Mouse (Mus musculus) heart, embryonic 11.5 days (tissue): ENCODE results near the gene Hsd11b2. TPM values are rescaled to one million over a fixed set of nuclear protein-coding genes. Genes with fewer than 3 reads are reported as not detected.

Experiments
- ATAC-seq: fragments of 200-750 bp; cut with Nextera tagmentation; replicated peaks from 2 replicates; pipeline ENCODE4 v1.8.0; 2017; ENCODE audit warnings: moderate library complexity; ENCODE audit not compliant: insufficient number of reproducible peaks, low FRiP score, low TSS enrichment
- H3K27ac ChIP-seq: fragments of 300-500 bp; sonication (generic); 2 replicates; pipeline ENCODE4 v1.5.1; 2014; ENCODE audit warnings: mild to moderate bottlenecking, low read depth, low read length
- H3K27me3 ChIP-seq: fragments of 300-500 bp; sonication (generic); 2 replicates; pipeline ENCODE4 v1.6.1; 2014; ENCODE audit warnings: mild to moderate bottlenecking, low read length, mixed read lengths; ENCODE audit not compliant: control insufficient read depth, insufficient read depth
- H3K36me3 ChIP-seq: fragments of 300-500 bp; sonication (generic); 2 replicates; pipeline ENCODE4 v1.6.1; 2014; ENCODE audit warnings: mild to moderate bottlenecking, low read length, moderate library complexity, mixed read lengths; ENCODE audit not compliant: control insufficient read depth, insufficient read depth
- H3K4me1 ChIP-seq: fragments of 300-500 bp; sonication (generic); 2 replicates; pipeline ENCODE4 v1.6.1; 2014; ENCODE audit warnings: low read length; ENCODE audit not compliant: control insufficient read depth, insufficient read depth
- H3K4me2 ChIP-seq: fragments of 300-500 bp; sonication (generic); 2 replicates; pipeline ENCODE4 v1.6.1; 2014; ENCODE audit warnings: mild to moderate bottlenecking, moderate library complexity
- H3K4me3 ChIP-seq: fragments of 300-500 bp; sonication (generic); 2 replicates; pipeline ENCODE4 v1.5.1; 2014; ENCODE audit warnings: low read depth, low read length
- H3K9ac ChIP-seq: fragments of 300-500 bp; sonication (generic); 2 replicates; pipeline ENCODE4 v1.6.1; 2014; ENCODE audit warnings: mild to moderate bottlenecking, low read depth, low read length, moderate library complexity
- H3K9me3 ChIP-seq: fragments of 300-500 bp; sonication (generic); replicated peaks from 2 replicates; pipeline ENCODE4 v1.6.1; 2016; ENCODE audit warnings: low read length; ENCODE audit not compliant: control insufficient read depth
- WGBS: fragments of 180-500 bp; shearing (Covaris S2); extraction: QIAGEN DNeasy Blood & Tissue Kit; methylation state at CpG from one replicate; pipeline ENCODE4 v1.1.7; 2014; ENCODE audit not compliant: insufficient replicate concordance; 5-methylcytosine and 5-hydroxymethylcytosine counted together
- polyA plus RNA-seq: library from polyadenylated mRNA; unstranded; fragments of >200 nt; fragmentation: Nextera tagmentation; extraction: Ambion mirVana; gene quantifications from 2 replicates; pipeline ENCODE4 v1.2.1, GENCODE M21; 2014

The Hsd11b2 gene
- polyA plus RNA-seq, 1 experiment from 2014 or later = 8.2 TPM

DNA sequence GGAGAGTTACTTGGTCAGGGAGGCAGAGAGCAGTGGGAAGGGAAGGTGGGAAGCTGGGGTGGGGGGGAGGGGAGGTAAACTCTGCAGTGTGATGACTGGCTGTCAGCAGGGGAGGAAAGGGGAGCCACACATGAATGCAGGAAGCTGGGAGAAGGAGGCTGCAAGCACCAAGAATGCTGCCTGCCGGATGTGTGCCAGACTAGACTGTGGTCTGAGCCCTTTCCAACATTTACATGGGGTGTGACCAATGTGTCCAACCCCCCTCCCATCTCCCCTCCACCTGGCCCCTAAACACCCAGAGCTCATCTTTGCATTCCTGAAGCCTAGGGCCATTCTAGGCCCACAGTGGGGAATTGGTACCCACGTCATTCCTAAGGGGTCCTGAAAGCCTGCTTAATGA, 37.5 kb upstream of the Hsd11b2 start:
- H3K4me3 ChIP-seq = no peak overlapping the region
- no peaks in the 10 kb centered on the region; the same call in 1 of the 2 replicates for H3K36me3 ChIP-seq
- ATAC-seq = no peak
- WGBS = 13% methylated on average over 2 of the region's 2 CpGs
- no peaks in the 10 kb centered on the region for H3K9me3 ChIP-seq
- no peak overlapping the region for H3K9ac ChIP-seq
- peaks cover 19% of the 10 kb centered on the region for H3K4me1 ChIP-seq
- peak overlapping the region; percentile 57 for H3K27ac ChIP-seq
- H3K4me2 ChIP-seq = no peak overlapping the region
- H3K27me3 ChIP-seq = no peaks in the 10 kb centered on the region

DNA sequence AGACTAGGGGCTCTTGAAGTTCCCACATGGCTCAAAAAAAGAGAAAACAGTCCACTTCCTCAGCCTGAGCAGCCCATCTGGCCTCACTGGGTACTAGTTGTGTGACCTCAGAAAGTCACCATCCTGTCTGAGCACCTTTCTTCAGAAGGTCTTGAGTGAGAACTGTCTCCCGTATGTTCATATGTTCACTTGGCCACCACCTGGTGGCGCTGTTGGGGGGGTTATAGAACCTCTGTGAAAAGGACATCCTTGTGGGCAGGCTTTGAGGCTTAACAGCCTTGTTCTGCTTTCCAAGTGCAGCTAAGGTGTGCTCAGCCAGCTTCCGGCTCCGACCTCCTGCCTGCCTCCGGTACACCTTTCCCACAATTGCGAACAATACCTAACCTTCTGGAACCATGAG, 37.1 kb upstream of the Hsd11b2 start:
- no peak overlapping the region for H3K4me2 ChIP-seq
- H3K4me1 ChIP-seq = peaks cover 19% of the 10 kb centered on the region
- H3K27me3 ChIP-seq = no peaks in the 10 kb centered on the region
- 72% methylated on average over 6 of the region's 6 CpGs for WGBS
- H3K4me3 ChIP-seq = no peak overlapping the region
- no peak for ATAC-seq
- H3K9ac ChIP-seq = no peak overlapping the region
- no peaks in the 10 kb centered on the region for H3K9me3 ChIP-seq
- peak overlapping the region; percentile 57 for H3K27ac ChIP-seq
- H3K36me3 ChIP-seq = no peaks in the 10 kb centered on the region; the same call in 1 of the 2 replicates

DNA sequence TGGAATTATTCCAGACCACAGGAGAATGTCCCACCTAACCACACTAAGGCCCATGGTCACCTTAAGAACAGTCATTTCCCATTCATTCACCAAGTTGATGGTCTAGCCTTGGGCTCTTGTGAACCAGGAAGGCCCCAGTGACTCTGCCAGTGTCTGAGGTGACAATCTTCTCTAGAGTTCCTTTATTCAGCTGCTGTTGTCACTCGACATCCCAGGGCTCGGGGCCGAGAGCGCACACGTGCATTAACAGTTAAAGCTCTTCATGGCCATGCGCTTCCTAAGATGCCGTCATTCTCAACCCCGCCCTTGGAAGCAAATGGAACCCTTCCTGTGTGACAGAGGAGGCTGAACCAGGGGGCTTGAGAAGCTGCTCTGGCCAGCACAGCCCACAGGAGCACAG, 36.4 kb upstream of the Hsd11b2 start:
- ATAC-seq = no peak
- no peaks in the 10 kb centered on the region for H3K27me3 ChIP-seq
- H3K4me3 ChIP-seq = no peak overlapping the region
- no peak overlapping the region for H3K27ac ChIP-seq
- H3K4me2 ChIP-seq = no peak overlapping the region
- WGBS = 75% methylated on average over 8 of the region's 8 CpGs
- no peaks in the 10 kb centered on the region for H3K9me3 ChIP-seq
- no peaks in the 10 kb centered on the region; the same call in 1 of the 2 replicates for H3K36me3 ChIP-seq
- H3K9ac ChIP-seq = no peak overlapping the region
- peaks cover 14% of the 10 kb centered on the region for H3K4me1 ChIP-seq

DNA sequence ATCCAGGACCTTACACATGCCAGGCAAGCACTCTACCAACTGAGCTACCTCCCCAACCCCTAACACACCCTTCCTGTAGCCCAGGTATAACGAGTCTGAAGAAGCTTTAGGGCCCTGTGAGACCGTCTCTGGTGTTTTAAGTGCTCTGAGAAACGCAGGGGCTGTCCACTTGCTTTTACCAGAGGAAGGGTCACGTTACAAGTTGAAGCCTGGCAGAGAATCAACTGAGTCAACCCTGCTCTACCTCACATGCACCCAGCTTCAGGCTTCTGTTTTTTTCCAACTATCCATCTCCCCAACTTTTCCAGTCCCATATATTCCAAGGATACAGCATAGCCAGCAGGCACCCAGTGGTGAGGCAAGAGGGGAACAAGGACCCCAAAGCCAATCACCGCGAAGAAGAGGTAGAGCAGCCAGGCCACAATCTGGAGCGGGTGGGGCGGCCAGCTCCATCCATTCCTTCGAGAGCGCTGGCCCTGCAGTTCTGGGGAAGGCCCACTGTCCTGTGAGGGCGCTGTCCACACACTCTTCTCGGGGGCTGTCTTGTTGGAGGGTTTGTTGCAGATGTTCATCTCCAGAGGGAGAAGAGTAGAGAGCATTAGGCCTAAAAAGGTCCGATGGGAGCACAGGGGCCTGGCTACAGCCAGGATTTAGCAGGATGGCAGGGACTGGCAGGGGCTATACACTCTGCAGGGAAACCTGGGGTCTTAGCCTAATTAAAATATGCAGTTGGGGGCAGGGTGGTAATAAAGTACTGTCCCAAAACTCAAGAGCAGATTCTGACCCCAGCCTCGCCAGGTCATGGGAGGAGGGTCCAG, 35.1 kb upstream of the Hsd11b2 start:
- H3K4me1 ChIP-seq = peaks cover 6% of the 10 kb centered on the region
- no peaks in the 10 kb centered on the region for H3K27me3 ChIP-seq
- H3K36me3 ChIP-seq = no peaks in the 10 kb centered on the region; the same call in 1 of the 2 replicates
- no peak overlapping the region for H3K9ac ChIP-seq
- H3K9me3 ChIP-seq = no peaks in the 10 kb centered on the region
- no peak for ATAC-seq
- H3K4me3 ChIP-seq = no peak overlapping the region
- WGBS = 30% methylated on average over 14 of the region's 14 CpGs
- no peak overlapping the region for H3K4me2 ChIP-seq
- H3K27ac ChIP-seq = no peak overlapping the region

DNA sequence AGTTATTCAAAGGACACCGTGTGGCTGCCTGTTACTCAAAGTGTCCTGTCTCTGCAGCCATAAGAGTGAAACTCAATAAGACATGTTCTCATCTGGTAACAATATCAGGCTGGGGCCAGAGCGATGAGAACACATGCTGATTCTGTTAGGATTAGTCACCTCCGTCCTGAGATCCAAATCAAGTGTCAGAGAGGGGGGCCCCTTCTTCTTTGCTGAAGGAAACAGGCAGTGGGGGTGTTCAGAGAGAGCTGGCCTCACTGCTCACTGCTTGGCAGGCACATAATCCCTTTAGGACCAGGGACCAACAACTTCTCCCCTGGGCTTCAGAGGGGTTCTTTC, 34.6 kb upstream of the Hsd11b2 start:
- H3K9ac ChIP-seq = no peak overlapping the region
- no peak overlapping the region for H3K27ac ChIP-seq
- H3K36me3 ChIP-seq = no peaks in the 10 kb centered on the region; the same call in 1 of the 2 replicates
- H3K4me2 ChIP-seq = no peak overlapping the region
- no peaks in the 10 kb centered on the region for H3K27me3 ChIP-seq
- no peaks in the 10 kb centered on the region for H3K9me3 ChIP-seq
- no peak for ATAC-seq
- WGBS = 52% methylated on average over 3 of the region's 3 CpGs
- peaks cover 6% of the 10 kb centered on the region for H3K4me1 ChIP-seq
- no peak overlapping the region for H3K4me3 ChIP-seq

DNA sequence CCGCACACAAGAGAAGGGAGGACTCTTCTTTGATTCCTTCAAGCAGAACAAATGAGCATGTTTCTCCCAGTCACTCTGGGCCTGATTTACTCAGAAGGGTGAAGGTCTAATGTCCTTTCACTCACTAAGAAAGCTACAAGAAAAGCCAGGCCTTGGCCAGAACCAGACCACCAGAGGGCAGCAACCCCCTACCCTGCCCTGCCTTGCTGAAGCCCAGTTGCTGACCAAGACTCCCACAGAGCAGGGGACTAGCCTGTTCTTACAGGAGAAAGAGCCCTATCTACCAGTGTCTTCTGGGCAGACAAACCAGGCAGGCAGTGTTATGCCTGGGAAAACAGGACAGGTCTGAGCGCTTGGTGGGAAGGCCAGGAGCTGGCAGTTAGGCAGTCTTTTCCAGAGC, 34.2 kb upstream of the Hsd11b2 start:
- Histone ChIP-seq H3K27me3 (no peaks in the 10 kb centered on the region), H3K4me3 (no peak overlapping the region), H3K4me2 (no peak overlapping the region), H3K4me1 (peaks cover 6% of the 10 kb centered on the region), H3K27ac (no peak overlapping the region), H3K36me3 (no peaks in the 10 kb centered on the region; the same call in 1 of the 2 replicates), H3K9me3 (no peaks in the 10 kb centered on the region), H3K9ac (no peak overlapping the region)
- WGBS = 26% methylated on average over 2 of the region's 2 CpGs
- ATAC-seq = 0 out of 2 replicates have a peak, but pooled peaks have one; percentile 33

DNA sequence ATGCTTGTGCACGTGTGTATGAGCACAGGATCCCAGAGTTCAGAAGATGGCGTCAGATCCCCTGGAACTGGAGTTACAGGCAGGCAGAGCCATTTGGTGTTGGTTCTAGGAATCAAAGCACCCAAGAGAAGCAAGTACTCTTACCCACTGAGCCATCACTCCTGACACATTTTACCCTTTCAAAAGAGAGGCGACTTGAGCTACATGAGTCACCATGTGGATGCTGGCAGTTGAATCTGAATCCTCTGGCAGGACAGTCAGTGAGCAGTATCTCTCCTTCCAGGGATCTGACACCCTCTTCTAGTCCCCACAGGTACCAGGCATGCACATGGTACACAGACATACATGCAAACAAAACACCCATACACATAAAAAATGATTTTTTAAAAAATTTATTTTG, 30.5 kb upstream of the Hsd11b2 start:
- no peak overlapping the region for H3K9ac ChIP-seq

DNA sequence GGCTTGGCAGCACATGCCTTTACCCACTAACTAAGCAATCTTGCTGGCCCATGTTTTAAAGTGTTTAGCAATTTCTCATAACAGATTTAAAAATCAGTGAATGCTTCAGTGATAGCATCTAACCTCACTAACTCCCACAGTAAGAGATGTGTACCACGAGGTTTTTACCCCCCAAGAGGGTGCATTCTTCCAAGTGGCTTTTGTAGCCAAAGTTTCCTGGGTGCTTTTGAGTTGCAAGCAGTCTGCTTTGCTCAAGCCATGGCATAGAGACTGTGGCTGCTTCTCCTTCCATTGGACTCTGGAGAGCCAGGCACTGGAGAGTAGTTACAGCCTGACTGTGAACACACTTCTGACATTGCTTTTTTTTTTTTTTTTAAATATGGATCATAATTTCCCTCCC, 29.3 kb upstream of the Hsd11b2 start:
- Histone ChIP-seq H3K9ac (no peak overlapping the region), H3K4me1 (no peaks in the 10 kb centered on the region), H3K36me3 (no peaks in the 10 kb centered on the region; the same call in 1 of the 2 replicates), H3K27ac (no peak overlapping the region), H3K9me3 (no peaks in the 10 kb centered on the region), H3K4me3 (no peak overlapping the region), H3K27me3 (no peaks in the 10 kb centered on the region), H3K4me2 (no peak overlapping the region)
- no peak for ATAC-seq
- WGBS = 41% methylated on average over 1 of the region's 1 CpGs

More for the DNA sequence above, 30.5 kb upstream of the Hsd11b2 start:
- Histone ChIP-seq H3K27me3 (no peaks in the 10 kb centered on the region), H3K9me3 (no peaks in the 10 kb centered on the region), H3K27ac (no peak overlapping the region), H3K4me1 (no peaks in the 10 kb centered on the region; the same call in 1 of the 2 replicates), H3K4me2 (no peak overlapping the region), H3K4me3 (no peak overlapping the region), H3K36me3 (no peaks in the 10 kb centered on the region; the same call in 1 of the 2 replicates)
- no peak for ATAC-seq
- WGBS = 54% methylated on average over 3 of the region's 3 CpGs

DNA sequence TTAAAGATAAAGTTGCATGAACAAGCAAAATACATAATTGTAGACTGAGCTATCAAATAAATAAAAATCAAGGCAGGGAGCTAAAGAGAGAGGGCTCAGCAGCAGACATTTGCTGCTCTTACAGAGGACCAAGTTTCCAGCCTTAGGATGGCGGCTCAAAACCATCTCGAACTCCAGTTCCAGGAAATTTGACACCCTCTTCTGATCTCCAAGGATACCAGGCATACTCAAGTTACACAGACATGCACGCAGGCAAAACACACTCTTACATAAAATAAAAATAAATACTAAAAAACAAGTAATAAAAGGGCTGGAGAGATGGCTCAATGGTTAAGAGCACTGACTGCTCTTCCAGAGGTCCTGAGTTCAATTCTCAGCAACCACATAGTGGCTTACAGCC, 25.1 kb upstream of the Hsd11b2 start:
- no peak overlapping the region for H3K9ac ChIP-seq
- WGBS = 37% methylated on average over 3 of the region's 3 CpGs

More for the DNA sequence above, 25.1 kb upstream of the Hsd11b2 start:
- no peaks in the 10 kb centered on the region for H3K9me3 ChIP-seq
- no peak for ATAC-seq
- 0 out of 2 replicates have a peak, but pooled peaks cover 4% of the 10 kb centered on the region for H3K4me1 ChIP-seq
- H3K4me2 ChIP-seq = no peak overlapping the region
- no peaks in the 10 kb centered on the region for H3K27me3 ChIP-seq
- no peaks in the 10 kb centered on the region for H3K36me3 ChIP-seq
- no peak overlapping the region for H3K27ac ChIP-seq
- H3K4me3 ChIP-seq = no peak overlapping the region
